Mouse (Mus musculus): ENCODE measurements around the gene Tm6sf2. TPM values are rescaled to one million over a fixed set of nuclear protein-coding genes. Genes with fewer than 3 reads are reported as not detected.

Gene Tm6sf2
- total RNA-seq, 2 experiments from 2014 or later, result 0.77 to 0.94 TPM

GRCm38 (mm10) chr8:70129309-70129952 is 56.7 kb downstream of the Tm6sf2 start:
- intact Hi-C loops (cut with DNase I), result loop anchor here (5.0 kb wide), 1 partner anchor 82 kb away; no protein-coding TSS in a partner anchor
- peak; percentile 47 to 63 for DNase-seq

Small RNAs within 50 kb of the gene (microRNA-seq; reads per million reads assigned to microRNA genes)
- 0 to 0.35 reads per million in 2 experiments for gene Mir7066

Other genes with a start within 250 kb of the Tm6sf2 start
- 1 to 10 TPM in 1 of 2 experiments, under 1 TPM in 1; 0.65 to 1.2 TPM for gene Pbx4, start 240.4 kb upstream of the Tm6sf2 start, total RNA-seq (2021)
- 1 to 10 TPM; 1.2 to 1.3 TPM for gene Cilp2, start 185.2 kb upstream of the Tm6sf2 start, total RNA-seq (2021)
- under 1 TPM; 0.25 to 0.31 TPM for gene Tssk6, start 170.7 kb upstream of the Tm6sf2 start, total RNA-seq (2021)
- 100 to 1,000 TPM; 376 to 397 TPM for gene Ndufa13, start 170.4 kb upstream of the Tm6sf2 start, total RNA-seq (2021)
- 10 to 100 TPM in 1 of 2 experiments, 1 to 10 TPM in 1; 9.1 to 10.1 TPM for gene Yjefn3, start 170.2 kb upstream of the Tm6sf2 start, total RNA-seq (2021)
- gene Gatad2a, start 76.5 kb upstream of the Tm6sf2 start, total RNA-seq (2021), result 10 to 100 TPM; 62.1 to 63.1 TPM
- gene Mau2, start 30.2 kb upstream of the Tm6sf2 start, total RNA-seq (2021), result 10 to 100 TPM; 43.3 to 44.2 TPM
- gene Sugp1, start 30.1 kb upstream of the Tm6sf2 start, total RNA-seq (2021), result 10 to 100 TPM; 23.2 to 23.9 TPM
- not detected for gene Hapln4, start 10.5 kb downstream of the Tm6sf2 start, total RNA-seq (2021)
- gene Ncan, start 47.9 kb downstream of the Tm6sf2 start, total RNA-seq (2021), result under 1 TPM in 1 of 2 experiments, not detected in 1; 0.19 TPM
- gene Nr2c2ap, start 58.4 kb downstream of the Tm6sf2 start, total RNA-seq (2021), result 10 to 100 TPM; 10.9 to 12.8 TPM
- gene Rfxank, start 66.2 kb downstream of the Tm6sf2 start, total RNA-seq (2021), result 10 to 100 TPM; 20.7 to 22.4 TPM
- gene Borcs8, start 66.6 kb downstream of the Tm6sf2 start, total RNA-seq (2021), result 10 to 100 TPM; 30.3 TPM
- gene Mef2b, start 66.8 kb downstream of the Tm6sf2 start, total RNA-seq (2021), result under 1 TPM; 0.38 to 0.45 TPM
- gene Tmem161a, start 99.4 kb downstream of the Tm6sf2 start, total RNA-seq (2021), result 100 to 1,000 TPM in 1 of 2 experiments, 10 to 100 TPM in 1; 88.3 to 103 TPM
- gene Slc25a42, start 139.4 kb downstream of the Tm6sf2 start, total RNA-seq (2021), result 10 to 100 TPM; 43.0 to 48.6 TPM
- gene Sugp2, start 161.3 kb downstream of the Tm6sf2 start, total RNA-seq (2021), result 10 to 100 TPM; 42.9 to 47.8 TPM
- 1 to 10 TPM; 8.9 to 9.2 TPM for gene Armc6, start 161.5 kb downstream of the Tm6sf2 start, total RNA-seq (2021)
- 10 to 100 TPM; 25.6 to 28.2 TPM for gene Homer3, start 209.9 kb downstream of the Tm6sf2 start, total RNA-seq (2021)
- 10 to 100 TPM; 33.1 to 33.5 TPM for gene Ddx49, start 229.6 kb downstream of the Tm6sf2 start, total RNA-seq (2021)
- 100 to 1,000 TPM; 160 to 173 TPM for gene Cope, start 229.6 kb downstream of the Tm6sf2 start, total RNA-seq (2021)
- under 1 TPM; 0.57 to 0.67 TPM for gene Cers1, start 242.9 kb downstream of the Tm6sf2 start, total RNA-seq (2021)

All from heart, postnatal 10 days (tissue).